Mouse (Mus musculus) gastrocnemius, postnatal 14 days (tissue): ENCODE results near the gene Rab21. TPM values are rescaled to one million over a fixed set of nuclear protein-coding genes. Genes with fewer than 3 reads are reported as not detected.

Experiments
- DNase-seq: peaks from one replicate; pipeline ENCODE4 v3.0.0; 2021; ENCODE audit warnings: mixed read lengths
- intact Hi-C: fragments of 180-260 bp; cut with DNase I; formaldehyde crosslinking; loops from one replicate; pipeline ENCODE4 v1.15.1; 2025; ENCODE audit warnings: low total_unique reads
- total RNA-seq, 2 experiments: library from RNA; stranded (reverse); gene quantifications; 2 replicates each; pipeline ENCODE4 v1.2.3; 2021

Rab21 gene
- total RNA-seq, 2 experiments from 2014 or later, result 29.3 to 31.6 TPM

- intact Hi-C loops, result no loop called here
- no peak for DNase-seq
Measured at GRCm38 (mm10) chr10:115294715-115295114, 20.7 kb downstream of the Rab21 start.

- no peak for DNase-seq
- intact Hi-C loops, result no loop called here
Measured at GRCm38 (mm10) chr10:115293946-115294345, 21.4 kb downstream of the Rab21 start.

GRCm38 (mm10) chr10:115290671-115291070 is 24.7 kb downstream of the Rab21 start:
- intact Hi-C loops, result no loop called here
- no peak for DNase-seq

- DNase-seq, result no peak
- intact Hi-C loops, result no loop called here
Measured at GRCm38 (mm10) chr10:115288856-115289255, 26.5 kb downstream of the Rab21 start.

- DNase-seq, result no peak
- intact Hi-C loops, result no loop called here
Measured at GRCm38 (mm10) chr10:115284170-115284569, 31.2 kb downstream of the Rab21 start.

GRCm38 (mm10) chr10:115281381-115281780 is 34.0 kb downstream of the Rab21 start:
- intact Hi-C loops, result no loop called here
- DNase-seq, result no peak

- intact Hi-C loops, result no loop called here
Measured at GRCm38 (mm10) chr10:115271649-115272048, 43.7 kb downstream of the Rab21 start.

GRCm38 (mm10) chr10:115270612-115271390 is 44.6 kb downstream of the Rab21 start:
- intact Hi-C loops, result no loop called here
- DNase-seq, result no peak

More at GRCm38 (mm10) chr10:115271649-115272048, 43.7 kb downstream of the Rab21 start:
- no peak for DNase-seq

- no peak for DNase-seq
- intact Hi-C loops, result no loop called here
Measured at GRCm38 (mm10) chr10:115262926-115263562, 52.4 kb downstream of the Rab21 start.

GRCm38 (mm10) chr10:115262261-115262660 is 53.1 kb downstream of the Rab21 start:
- intact Hi-C loops, result no loop called here
- DNase-seq, result no peak

GRCm38 (mm10) chr10:115261428-115261827 is 54.0 kb downstream of the Rab21 start:
- intact Hi-C loops, result no loop called here
- DNase-seq, result no peak

- DNase-seq, result no peak
- intact Hi-C loops, result loop anchor here (10.0 kb wide), 1 partner anchor 49 kb away; no protein-coding TSS in a partner anchor
Measured at GRCm38 (mm10) chr10:115256162-115256561, 59.2 kb downstream of the Rab21 start.

- no peak for DNase-seq
- intact Hi-C loops, result loop anchor here (10.0 kb wide), 1 partner anchor 51 kb away; no protein-coding TSS in a partner anchor
Measured at GRCm38 (mm10) chr10:115253521-115253920, 61.9 kb downstream of the Rab21 start.

GRCm38 (mm10) chr10:115252321-115252757 is 63.1 kb downstream of the Rab21 start:
- intact Hi-C loops, result loop anchor here (10.0 kb wide), 1 partner anchor 52 kb away; no protein-coding TSS in a partner anchor
- DNase-seq, result no peak

- intact Hi-C loops, result loop anchor here (10.0 kb wide), 1 partner anchor 53 kb away; no protein-coding TSS in a partner anchor
- DNase-seq, result peak; percentile 98
Measured at GRCm38 (mm10) chr10:115251088-115251934, 64.1 kb downstream of the Rab21 start, which contains the start of gene Tbc1d15. Tbc1d15 (minus strand) TSS chr10:115251467.

- DNase-seq, result no peak
- intact Hi-C loops, result loop anchor here (10.0 kb wide), 1 partner anchor 54 kb away; no protein-coding TSS in a partner anchor
Measured at GRCm38 (mm10) chr10:115250235-115251087, 64.9 kb downstream of the Rab21 start.

GRCm38 (mm10) chr10:115248041-115248440 is 67.4 kb downstream of the Rab21 start:
- DNase-seq, result no peak
- intact Hi-C loops, result no loop called here

- no peak for DNase-seq
- intact Hi-C loops, result no loop called here
Measured at GRCm38 (mm10) chr10:115245488-115245887, 69.9 kb downstream of the Rab21 start.
